Mouse (Mus musculus): ENCODE measurements around the gene Lcn8. TPM values are rescaled to one million over a fixed set of nuclear protein-coding genes. Genes with fewer than 3 reads are reported as not detected.

Gene Lcn8
- polyA plus RNA-seq, 1 experiment, result not detected

DNA sequence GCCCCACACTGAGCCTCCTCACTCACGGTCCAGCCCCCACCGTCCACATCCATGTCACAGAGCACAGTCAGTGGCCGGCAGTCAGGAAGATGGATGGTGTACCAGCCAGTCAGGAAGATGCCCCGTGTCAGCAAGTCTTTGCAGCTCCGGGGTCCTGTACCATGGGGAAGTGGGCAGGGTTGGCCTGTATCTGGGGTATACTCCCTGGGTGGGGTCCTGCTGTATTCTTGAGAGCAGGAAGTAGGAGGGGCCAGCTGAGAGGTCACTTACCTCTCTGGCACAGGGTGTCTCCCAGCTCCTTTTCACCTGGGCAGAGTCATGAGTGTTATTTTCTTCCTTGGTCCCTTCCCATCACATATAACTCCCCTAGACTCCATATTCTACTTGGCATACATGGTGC, 26.9 kb upstream of the Lcn8 start:
- Histone ChIP-seq H3K4me3 (no peak overlapping the region), H3K79me2 (ENCODE audit: control insufficient read depth, insufficient read depth) (no peaks in the 10 kb centered on the region), H3K4me2 (ENCODE audit: low read depth) (no peak overlapping the region), H3K27me3 (ENCODE audit: control insufficient read depth, insufficient read depth, insufficient read length) (peaks cover 46% of the 10 kb centered on the region), H3K36me3 (ENCODE audit: control insufficient read depth, insufficient read depth) (no peaks in the 10 kb centered on the region), H3ac (ENCODE audit: control insufficient read depth, insufficient read length) (no peak overlapping the region)
- TF ChIP-seq POLR2AphosphoS2 (IDR thresholded peaks at IDR 0.05; ENCODE audit: insufficient read length, low read depth), result no peak
- no peak for TF ChIP-seq E2F4 (IDR thresholded peaks at IDR 0.05; ENCODE audit: insufficient read depth)
- no peak for TF ChIP-seq MYOD1 (IDR thresholded peaks at IDR 0.05; ENCODE audit: control insufficient read depth in 1 of 3, insufficient read length in 2 of 3, low read depth in 2 of 3)
- TF ChIP-seq REST (IDR thresholded peaks at IDR 0.05; ENCODE audit: insufficient read depth, insufficient read length), result no peak
- TF ChIP-seq USF1 (IDR thresholded peaks at IDR 0.05; ENCODE audit: low read depth), result no peak
- no peak for TF ChIP-seq POLR2A (IDR thresholded peaks at IDR 0.05; ENCODE audit: insufficient read length, low read depth)
- TF ChIP-seq SRF (IDR thresholded peaks at IDR 0.05; ENCODE audit: control insufficient read depth, insufficient read length, low read depth), result no peak
- TF ChIP-seq TCF3 (IDR thresholded peaks at IDR 0.05; ENCODE audit: insufficient read length, low read depth), result no peak
- no peak for TF ChIP-seq TCF12 (IDR thresholded peaks at IDR 0.05; ENCODE audit: insufficient read depth, poor library complexity, severe bottlenecking)
- no peak for TF ChIP-seq MYOG (IDR thresholded peaks at IDR 0.05; ENCODE audit: control insufficient read depth in 1 of 3, insufficient read depth in 1 of 3, insufficient read length in 2 of 3, low read depth in 2 of 3)
- no peak for TF ChIP-seq MAX (IDR thresholded peaks at IDR 0.05; ENCODE audit: low read depth)
- TF ChIP-seq CEBPB (IDR thresholded peaks at IDR 0.05; ENCODE audit: insufficient read depth, poor library complexity, severe bottlenecking), result no peak

DNA sequence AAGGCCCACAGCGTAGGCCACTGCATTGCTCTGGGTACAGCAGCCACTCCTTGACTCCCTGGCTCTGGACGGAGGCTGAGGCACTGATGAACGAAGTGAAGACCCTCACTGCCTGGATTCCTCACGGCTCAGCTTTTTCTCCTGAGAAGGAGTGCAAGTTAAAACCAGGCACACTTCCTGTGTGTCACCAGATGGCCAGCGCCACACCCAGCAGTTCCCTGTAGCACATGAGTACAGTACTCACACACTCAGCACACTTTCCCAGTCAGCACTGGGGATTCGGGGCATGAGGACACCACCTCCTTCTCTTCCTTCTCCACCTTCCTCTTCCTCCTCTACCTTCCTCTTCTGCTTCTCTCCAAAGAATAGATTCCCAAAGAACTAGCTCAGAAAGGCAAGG, 25.1 kb upstream of the Lcn8 start, which contains the start of gene Fcna:
Gene Fcna, minus strand, starts transcription at position 220 of the 400 bp plus-strand sequence.
- no peaks in the 10 kb centered on the region for H3K79me2 ChIP-seq (ENCODE audit: control insufficient read depth, insufficient read depth)
- no peaks in the 10 kb centered on the region for H3K36me3 ChIP-seq (ENCODE audit: control insufficient read depth, insufficient read depth)
- no peak within 1 kb of the TSS for H3K4me2 ChIP-seq (ENCODE audit: low read depth)
- TF ChIP-seq USF1 (IDR thresholded peaks at IDR 0.05; ENCODE audit: low read depth) (no peak), MAX (IDR thresholded peaks at IDR 0.05; ENCODE audit: low read depth) (no peak), MYOD1 (IDR thresholded peaks at IDR 0.05; ENCODE audit: control insufficient read depth in 1 of 3, insufficient read length in 2 of 3, low read depth in 2 of 3) (no peak), REST (IDR thresholded peaks at IDR 0.05; ENCODE audit: insufficient read depth, insufficient read length) (no peak), CEBPB (IDR thresholded peaks at IDR 0.05; ENCODE audit: insufficient read depth, poor library complexity, severe bottlenecking) (no peak), TCF3 (IDR thresholded peaks at IDR 0.05; ENCODE audit: insufficient read length, low read depth) (no peak)
- H3K27me3 ChIP-seq (ENCODE audit: control insufficient read depth, insufficient read depth, insufficient read length), result peaks cover 46% of the 10 kb centered on the region
- H3ac ChIP-seq (ENCODE audit: control insufficient read depth, insufficient read length), result no peak within 1 kb of the TSS
- no peak within 1 kb of the TSS for H3K4me3 ChIP-seq

DNA sequence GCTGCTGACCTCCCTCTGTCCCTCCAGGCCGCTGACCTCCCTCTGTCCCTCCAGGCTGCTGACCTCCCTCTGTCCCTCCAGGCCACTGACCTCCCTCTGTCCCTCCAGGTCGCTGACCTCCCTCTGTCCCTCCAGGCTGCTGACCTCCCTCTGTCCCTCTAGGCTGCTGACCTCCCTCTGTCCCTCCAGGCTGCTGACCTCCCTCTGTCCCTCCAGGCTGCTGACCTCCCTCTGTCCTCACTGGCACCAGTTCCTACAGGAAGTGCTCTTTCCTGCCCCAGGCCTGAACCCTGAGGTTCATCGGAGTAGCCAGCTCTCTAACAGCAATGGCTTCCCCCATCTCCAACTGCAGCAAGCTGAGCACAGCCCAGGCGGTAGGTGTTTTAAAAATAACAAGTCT, 24.2 kb upstream of the Lcn8 start:
- Histone ChIP-seq H3ac (ENCODE audit: control insufficient read depth, insufficient read length) (no peak overlapping the region), H3K36me3 (ENCODE audit: control insufficient read depth, insufficient read depth) (no peaks in the 10 kb centered on the region), H3K4me2 (ENCODE audit: low read depth) (no peak overlapping the region), H3K79me2 (ENCODE audit: control insufficient read depth, insufficient read depth) (no peaks in the 10 kb centered on the region), H3K27me3 (ENCODE audit: control insufficient read depth, insufficient read depth, insufficient read length) (peaks cover 41% of the 10 kb centered on the region), H3K4me3 (no peak overlapping the region)
- TF ChIP-seq E2F4 (IDR thresholded peaks at IDR 0.05; ENCODE audit: insufficient read depth) (no peak), CEBPB (IDR thresholded peaks at IDR 0.05; ENCODE audit: insufficient read depth, poor library complexity, severe bottlenecking) (no peak), TCF3 (IDR thresholded peaks at IDR 0.05; ENCODE audit: insufficient read length, low read depth) (no peak), REST (IDR thresholded peaks at IDR 0.05; ENCODE audit: insufficient read depth, insufficient read length) (no peak), MYOG (IDR thresholded peaks at IDR 0.05; ENCODE audit: control insufficient read depth in 1 of 3, insufficient read depth in 1 of 3, insufficient read length in 2 of 3, low read depth in 2 of 3) (no peak), POLR2A (IDR thresholded peaks at IDR 0.05; ENCODE audit: insufficient read length, low read depth) (no peak), SRF (IDR thresholded peaks at IDR 0.05; ENCODE audit: control insufficient read depth, insufficient read length, low read depth) (no peak), USF1 (IDR thresholded peaks at IDR 0.05; ENCODE audit: low read depth) (no peak)

DNA sequence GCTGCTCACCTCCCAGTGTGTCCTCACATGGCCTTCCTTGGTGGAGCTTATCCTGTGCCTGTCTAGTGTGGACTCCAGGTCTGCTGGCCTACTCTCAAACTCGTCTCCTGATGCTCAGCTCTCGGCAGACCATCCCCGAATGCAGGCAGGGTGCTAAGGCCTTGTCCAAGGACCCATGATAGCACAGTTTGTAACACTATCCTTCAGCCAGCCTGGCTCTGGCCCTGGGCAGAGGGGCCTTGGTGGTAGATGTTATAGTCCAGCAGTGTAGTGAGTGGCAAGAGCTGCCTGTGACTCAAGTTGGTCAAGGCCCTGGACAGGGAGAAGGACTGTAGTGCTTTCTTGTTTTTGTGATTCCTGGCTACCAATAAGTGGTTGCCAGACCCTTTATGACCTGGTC, 19.3 kb upstream of the Lcn8 start:
- peaks cover 7% of the 10 kb centered on the region for H3K27me3 ChIP-seq (ENCODE audit: control insufficient read depth, insufficient read depth, insufficient read length)
- H3ac ChIP-seq (ENCODE audit: control insufficient read depth, insufficient read length), result no peak overlapping the region
- no peak overlapping the region for H3K4me3 ChIP-seq
- no peaks in the 10 kb centered on the region for H3K36me3 ChIP-seq (ENCODE audit: control insufficient read depth, insufficient read depth)
- no peak overlapping the region for H3K4me2 ChIP-seq (ENCODE audit: low read depth)
- no peaks in the 10 kb centered on the region for H3K79me2 ChIP-seq (ENCODE audit: control insufficient read depth, insufficient read depth)
- TF ChIP-seq POLR2AphosphoS2 (IDR thresholded peaks at IDR 0.05; ENCODE audit: insufficient read length, low read depth) (no peak), TCF12 (IDR thresholded peaks at IDR 0.05; ENCODE audit: insufficient read depth, poor library complexity, severe bottlenecking) (no peak), REST (IDR thresholded peaks at IDR 0.05; ENCODE audit: insufficient read depth, insufficient read length) (no peak), MAX (IDR thresholded peaks at IDR 0.05; ENCODE audit: low read depth) (no peak), POLR2A (IDR thresholded peaks at IDR 0.05; ENCODE audit: insufficient read length, low read depth) (no peak), SRF (IDR thresholded peaks at IDR 0.05; ENCODE audit: control insufficient read depth, insufficient read length, low read depth) (no peak), E2F4 (IDR thresholded peaks at IDR 0.05; ENCODE audit: insufficient read depth) (no peak), CEBPB (IDR thresholded peaks at IDR 0.05; ENCODE audit: insufficient read depth, poor library complexity, severe bottlenecking) (no peak), MYOD1 (IDR thresholded peaks at IDR 0.05; ENCODE audit: control insufficient read depth in 1 of 3, insufficient read length in 2 of 3, low read depth in 2 of 3) (no peak), TCF3 (IDR thresholded peaks at IDR 0.05; ENCODE audit: insufficient read length, low read depth) (no peak), USF1 (IDR thresholded peaks at IDR 0.05; ENCODE audit: low read depth) (no peak), MYOG (IDR thresholded peaks at IDR 0.05; ENCODE audit: control insufficient read depth in 1 of 3, insufficient read depth in 1 of 3, insufficient read length in 2 of 3, low read depth in 2 of 3) (no peak)

DNA sequence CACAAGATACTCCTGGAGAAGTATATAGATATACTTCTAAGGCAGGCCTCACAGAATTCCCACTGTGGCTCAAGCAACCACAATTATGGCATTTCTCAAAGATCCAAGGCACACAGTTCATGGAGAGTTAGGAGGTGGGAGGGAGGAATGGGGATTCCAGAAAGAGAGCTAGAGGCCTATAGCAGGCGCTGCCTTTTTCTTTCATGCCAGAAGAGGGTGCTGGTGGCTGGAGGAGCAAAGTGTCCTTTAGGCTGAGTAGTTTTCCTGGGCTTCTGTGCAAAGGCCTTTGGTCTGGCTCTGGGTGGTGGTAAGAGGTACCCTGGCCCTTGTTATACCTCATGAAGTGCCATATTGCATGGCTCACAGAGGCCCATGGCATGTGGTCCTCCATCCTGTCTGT, 18.9 kb upstream of the Lcn8 start:
- no peaks in the 10 kb centered on the region for H3K79me2 ChIP-seq (ENCODE audit: control insufficient read depth, insufficient read depth)
- no peak overlapping the region for H3K4me2 ChIP-seq (ENCODE audit: low read depth)
- H3K36me3 ChIP-seq (ENCODE audit: control insufficient read depth, insufficient read depth), result no peaks in the 10 kb centered on the region
- no peak overlapping the region for H3K4me3 ChIP-seq
- H3K27me3 ChIP-seq (ENCODE audit: control insufficient read depth, insufficient read depth, insufficient read length), result peaks cover 5% of the 10 kb centered on the region
- no peak overlapping the region for H3ac ChIP-seq (ENCODE audit: control insufficient read depth, insufficient read length)
- TF ChIP-seq TCF3 (IDR thresholded peaks at IDR 0.05; ENCODE audit: insufficient read length, low read depth), result no peak
- no peak for TF ChIP-seq SRF (IDR thresholded peaks at IDR 0.05; ENCODE audit: control insufficient read depth, insufficient read length, low read depth)
- TF ChIP-seq USF1 (IDR thresholded peaks at IDR 0.05; ENCODE audit: low read depth), result no peak
- no peak for TF ChIP-seq CEBPB (IDR thresholded peaks at IDR 0.05; ENCODE audit: insufficient read depth, poor library complexity, severe bottlenecking)
- TF ChIP-seq REST (IDR thresholded peaks at IDR 0.05; ENCODE audit: insufficient read depth, insufficient read length), result no peak
- TF ChIP-seq POLR2AphosphoS2 (IDR thresholded peaks at IDR 0.05; ENCODE audit: insufficient read length, low read depth), result no peak
- no peak for TF ChIP-seq MAX (IDR thresholded peaks at IDR 0.05; ENCODE audit: low read depth)
- no peak for TF ChIP-seq TCF12 (IDR thresholded peaks at IDR 0.05; ENCODE audit: insufficient read depth, poor library complexity, severe bottlenecking)
- TF ChIP-seq MYOD1 (IDR thresholded peaks at IDR 0.05; ENCODE audit: control insufficient read depth in 1 of 3, insufficient read length in 2 of 3, low read depth in 2 of 3), result no peak
- TF ChIP-seq MYOG (IDR thresholded peaks at IDR 0.05; ENCODE audit: control insufficient read depth in 1 of 3, insufficient read depth in 1 of 3, insufficient read length in 2 of 3, low read depth in 2 of 3), result no peak
- TF ChIP-seq POLR2A (IDR thresholded peaks at IDR 0.05; ENCODE audit: insufficient read length, low read depth), result no peak
- no peak for TF ChIP-seq E2F4 (IDR thresholded peaks at IDR 0.05; ENCODE audit: insufficient read depth)
